Mouse (Mus musculus) midbrain, embryonic 14.5 days (tissue): Measurements from ENCODE around the gene Tcf7. TPM values are rescaled to one million over a fixed set of nuclear protein-coding genes. Genes with fewer than 3 reads are reported as not detected.

Experiments
- ATAC-seq: fragments of 200-750 bp; cut with Nextera tagmentation; 2 replicates; pipeline ENCODE4 v1.8.0; 2017; ENCODE audit warnings: moderate number of reproducible peaks, moderate library complexity; ENCODE audit not compliant: low FRiP score, low TSS enrichment
- DNase-seq: peaks from one replicate; pipeline ENCODE4 v3.0.0-alpha.2; 2015
- H3K27ac ChIP-seq: fragments of 300-500 bp; sonication (generic); replicated peaks from 2 replicates; pipeline ENCODE4 v1.5.1; 2014; ENCODE audit warnings: mild to moderate bottlenecking, low read depth, low read length, moderate library complexity
- H3K27me3 ChIP-seq: fragments of 300-500 bp; sonication (generic); 2 replicates; pipeline ENCODE4 v1.6.1; 2014; ENCODE audit warnings: low read length, control low read depth, mixed read lengths; ENCODE audit not compliant: control insufficient read depth, insufficient read depth
- H3K36me3 ChIP-seq: fragments of 300-500 bp; sonication (generic); 2 replicates; pipeline ENCODE4 v1.6.1; 2014; ENCODE audit warnings: low read length, control low read depth; ENCODE audit not compliant: control insufficient read depth, insufficient read depth
- H3K4me1 ChIP-seq: fragments of 300-500 bp; sonication (generic); 2 replicates; pipeline ENCODE4 v1.6.1; 2014; ENCODE audit warnings: mild to moderate bottlenecking, antibody characterized with exemption, low read length, control low read depth; ENCODE audit not compliant: control insufficient read depth, insufficient read depth
- H3K4me2 ChIP-seq: fragments of 300-500 bp; sonication (generic); 2 replicates; pipeline ENCODE4 v1.6.1; 2014; ENCODE audit warnings: mild to moderate bottlenecking, low read length, moderate library complexity
- H3K4me3 ChIP-seq: fragments of 300-500 bp; sonication (generic); replicated peaks from 2 replicates; pipeline ENCODE4 v1.5.1; 2014; ENCODE audit warnings: low read depth, low read length
- H3K9ac ChIP-seq: fragments of 300-500 bp; sonication (generic); replicated peaks from 2 replicates; pipeline ENCODE4 v1.6.1; 2014; ENCODE audit warnings: mild to moderate bottlenecking, low read length, moderate library complexity
- H3K9me3 ChIP-seq: fragments of 300-500 bp; sonication (generic); 2 replicates; pipeline ENCODE4 v1.6.1; 2016; ENCODE audit warnings: low read length, control low read depth, mixed read lengths; ENCODE audit not compliant: control insufficient read depth
- polyA plus RNA-seq: library from polyadenylated mRNA; unstranded; fragments of >200 nt; fragmentation: Nextera tagmentation; extraction: Ambion mirVana; gene quantifications from 2 replicates; pipeline ENCODE4 v1.2.1, GENCODE M21; 2014

Tcf7 gene
- polyA plus RNA-seq, 1 experiment from 2014 or later, result 5.8 TPM

DNA sequence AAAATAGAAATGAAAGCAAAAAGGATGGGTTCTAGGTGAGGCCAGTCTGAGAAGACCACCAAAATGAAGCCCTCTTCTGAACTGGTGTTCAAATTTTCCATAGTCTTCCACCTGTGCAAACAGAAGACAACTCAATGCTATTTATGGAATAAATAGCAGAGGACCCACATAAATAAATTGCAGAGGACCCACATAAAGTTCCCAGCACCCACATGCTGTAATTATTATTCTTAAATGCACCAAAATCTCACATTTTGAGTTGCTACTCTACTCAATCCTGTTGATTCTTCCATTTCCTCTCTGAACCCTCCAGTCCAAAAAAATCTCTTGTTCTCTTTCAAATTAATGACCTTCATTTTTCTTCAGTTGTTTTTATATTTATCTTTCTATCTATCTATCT is 68.9 kb downstream of the Tcf7 start, which contains the start of gene Olfr1371:
Olfr1371 (minus strand) TSS at position 101 of the 400 bp plus-strand sequence.
- Histone ChIP-seq H3K27me3 (no peaks in the 10 kb centered on the region), H3K4me1 (no peaks in the 10 kb centered on the region), H3K4me2 (no peak within 1 kb of the TSS), H3K27ac (no peak within 1 kb of the TSS), H3K4me3 (no peak within 1 kb of the TSS), H3K9ac (no peak within 1 kb of the TSS), H3K9me3 (no peaks in the 10 kb centered on the region), H3K36me3 (no peaks in the 10 kb centered on the region)
- DNase-seq (no peak), ATAC-seq (no peak)

Other genes starting within 250 kb of the Tcf7 start
- 140 and 162 TPM in 2 replicates for gene Ppp2ca, start 184.3 kb downstream of the Tcf7 start, polyA plus RNA-seq
- not detected in 2 replicates for gene Olfr1373, start 137.5 kb downstream of the Tcf7 start, polyA plus RNA-seq
- gene Olfr1371, start 69.0 kb downstream of the Tcf7 start, polyA plus RNA-seq, result not detected in 2 replicates
- gene Skp1a, start 51.0 kb downstream of the Tcf7 start, polyA plus RNA-seq, result 1,139 and 1,189 TPM in 2 replicates
- 275 and 348 TPM in 2 replicates for gene Vdac1, start 77.8 kb upstream of the Tcf7 start, polyA plus RNA-seq
- gene 9530068E07Rik, start 113.4 kb upstream of the Tcf7 start, polyA plus RNA-seq, result 80.9 and 138 TPM in 2 replicates